Mouse (Mus musculus): Measurements from ENCODE around the gene Emc7.
"Not testable (repeated sequence)": the region's sequence is repeated elsewhere in the genome, so short reads cannot be mapped to it uniquely, and the experiment has no call there.

Emc7 gene

DNA sequence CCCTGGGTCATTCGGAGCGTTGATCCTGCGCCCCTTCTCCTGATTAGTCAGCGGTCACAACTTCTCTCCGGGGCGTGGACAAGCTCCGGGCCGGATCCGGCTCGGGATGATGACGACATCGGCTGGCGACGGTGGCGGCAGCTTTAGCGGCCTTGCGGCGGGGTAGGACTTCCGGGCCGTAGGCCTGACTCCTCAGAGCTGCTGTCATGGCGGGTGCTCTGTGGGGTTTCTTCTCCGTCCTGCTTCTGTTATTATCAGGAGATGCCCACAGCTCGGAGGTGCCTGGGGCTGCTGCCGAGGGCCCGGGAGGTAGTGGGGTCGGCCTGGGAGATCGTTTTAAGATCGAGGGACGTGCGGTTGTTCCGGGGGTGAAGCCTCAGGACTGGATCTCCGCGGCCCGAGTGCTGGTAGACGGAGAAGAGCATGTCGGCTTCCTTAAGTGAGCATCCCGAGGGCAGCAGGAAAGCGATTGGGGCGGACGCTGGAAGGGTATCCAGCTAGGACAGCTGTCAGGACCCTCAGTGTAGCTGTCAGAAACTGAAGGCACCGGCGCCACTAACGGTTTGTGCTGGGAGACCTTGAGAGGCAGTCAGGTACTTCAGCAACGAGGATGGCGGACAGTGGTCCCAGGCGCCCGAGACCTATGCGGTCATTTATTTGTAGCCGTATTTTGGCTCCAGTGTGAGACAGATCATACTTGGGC lies at the start of gene Emc7:
Gene Emc7 (plus strand): TSS at position 136 of the 703 bp plus-strand sequence.
- peak; percentile 99 for DNase-seq

DNA sequence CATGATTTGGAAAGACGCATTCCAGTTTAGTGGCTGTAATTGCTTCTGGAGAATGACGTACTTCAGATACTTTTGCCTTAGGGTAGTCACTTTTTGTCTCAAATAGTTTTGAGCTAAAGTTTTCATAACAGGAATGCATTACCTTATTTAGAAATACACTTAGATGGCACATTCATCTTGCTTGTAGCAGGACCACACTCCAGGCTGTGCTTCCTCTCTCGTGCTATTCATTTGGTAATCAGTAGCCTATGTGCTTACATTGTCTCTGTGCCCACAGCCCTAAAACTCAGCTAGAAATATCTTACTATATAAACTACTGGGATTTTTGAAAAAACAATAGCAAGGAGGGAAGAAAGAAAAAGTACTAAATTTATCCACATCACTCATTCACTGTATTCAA lies 47.8 kb upstream of the Emc7 start:
- no peak for DNase-seq

DNA sequence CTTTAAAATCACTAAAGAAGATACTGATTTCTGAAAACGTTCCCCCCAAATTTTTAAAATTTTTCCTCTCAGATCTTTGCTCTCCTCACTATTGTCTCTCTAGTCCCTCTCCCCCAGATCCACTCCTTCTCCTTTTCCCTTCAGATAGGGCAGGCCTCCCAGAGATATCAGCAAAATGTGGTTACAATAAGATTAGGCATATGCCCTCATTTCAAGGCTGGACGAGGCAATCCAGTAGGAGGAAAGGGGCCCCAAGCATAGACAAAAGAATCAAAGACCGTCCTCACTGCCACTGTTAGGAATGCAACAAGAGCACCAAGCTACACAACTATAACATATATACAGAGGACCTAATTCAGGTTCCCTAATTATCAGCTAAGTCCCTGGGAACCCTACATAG lies 29.5 kb upstream of the Emc7 start:
- DNase-seq = no peak

DNA sequence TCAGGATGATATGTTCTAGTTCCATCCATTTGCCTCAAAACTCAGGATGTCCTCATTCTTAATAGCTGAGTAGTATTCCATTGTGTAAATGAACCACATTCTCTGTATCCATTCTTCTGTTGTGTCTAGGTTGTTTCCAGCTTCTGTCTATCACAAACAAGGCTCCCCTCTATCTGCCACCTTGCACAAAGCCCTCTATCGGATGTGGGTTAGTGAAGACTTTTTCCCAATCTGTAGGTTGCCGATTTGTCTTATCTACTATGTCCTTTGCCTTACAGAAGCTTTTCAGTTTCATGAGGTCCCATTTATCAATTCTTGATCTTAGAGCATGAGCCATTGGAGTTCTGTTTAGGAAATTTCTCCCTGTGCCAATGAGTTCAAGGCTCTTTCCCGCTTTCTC lies 26.3 kb upstream of the Emc7 start:
- DNase-seq = not testable (repeated sequence)

DNA sequence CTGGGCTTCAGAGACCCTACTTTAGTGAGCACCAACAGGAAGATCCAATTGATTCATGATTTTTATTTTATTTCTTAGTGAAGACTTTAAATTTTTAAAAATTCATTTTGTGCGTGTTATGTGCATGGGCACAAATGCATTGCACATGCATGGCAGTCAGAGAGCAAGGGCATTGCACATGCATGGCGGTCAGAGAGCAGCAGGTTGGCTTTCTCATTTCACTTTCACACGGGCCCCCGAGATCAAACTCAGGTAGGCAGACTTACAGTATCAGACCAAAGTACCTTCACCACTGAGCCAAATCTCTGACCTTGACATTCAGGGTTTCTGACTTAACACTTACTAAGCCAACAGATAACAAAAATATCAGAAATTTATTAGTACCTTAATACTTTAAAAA lies 25.1 kb upstream of the Emc7 start:
- DNase-seq = no peak

DNA sequence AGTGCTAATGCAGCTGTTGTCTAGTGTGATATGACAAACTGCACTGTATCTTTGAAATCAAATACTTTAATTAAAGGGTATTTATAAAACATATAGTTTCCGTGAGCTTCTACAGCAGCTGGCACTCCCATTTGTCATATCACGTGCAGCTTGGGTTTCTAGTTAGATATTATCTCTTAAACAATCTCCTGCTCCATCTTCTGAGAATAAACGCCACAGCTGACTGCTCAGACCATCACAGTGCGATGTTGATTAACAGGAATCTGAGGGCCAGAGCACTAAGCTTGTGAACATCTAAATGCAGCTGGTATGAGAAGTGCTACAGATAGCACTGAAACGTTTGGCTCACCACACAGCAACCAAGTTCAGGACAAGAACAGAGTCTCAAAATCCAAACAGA lies 24.4 kb upstream of the Emc7 start:
- no peak for DNase-seq

DNA sequence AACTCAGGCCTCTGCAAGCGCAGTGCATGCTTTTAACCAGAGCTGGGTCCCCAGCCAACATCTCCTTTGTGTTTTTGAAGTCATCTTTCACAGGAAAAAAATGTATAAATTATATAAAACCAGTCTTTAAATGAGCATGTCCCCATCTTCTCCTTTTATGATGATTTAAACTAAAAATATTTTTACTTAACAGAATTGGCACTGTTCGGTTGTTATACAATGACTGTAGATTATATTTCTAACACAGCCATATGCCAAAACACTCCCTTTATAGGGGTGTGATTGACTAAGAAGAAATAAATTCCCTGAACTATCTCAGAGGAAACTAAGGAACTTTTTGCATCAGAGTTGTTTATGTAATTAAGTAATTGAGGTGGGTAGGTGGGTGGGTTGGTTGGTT lies 22.3 kb upstream of the Emc7 start:
- DNase-seq = no peak

DNA sequence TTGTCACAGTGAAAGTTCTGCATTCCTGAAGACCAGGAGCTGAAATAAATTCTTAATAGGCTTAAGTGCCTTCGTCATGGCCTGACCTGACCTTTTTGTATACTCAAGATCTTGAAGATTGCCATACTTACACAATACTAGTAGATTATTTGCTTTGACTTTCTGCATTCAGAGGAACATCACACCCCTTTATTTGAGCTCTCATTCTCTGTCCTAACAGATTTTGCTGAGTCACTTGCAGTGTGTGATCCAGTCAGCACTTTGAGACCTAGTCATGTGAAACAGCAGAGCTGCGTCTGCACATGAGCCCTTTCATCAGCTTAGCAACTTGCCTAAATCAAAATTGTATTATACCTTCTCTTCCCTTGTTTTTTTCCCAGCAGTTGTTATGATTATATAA lies 21.4 kb upstream of the Emc7 start:
- DNase-seq = no peak

DNA sequence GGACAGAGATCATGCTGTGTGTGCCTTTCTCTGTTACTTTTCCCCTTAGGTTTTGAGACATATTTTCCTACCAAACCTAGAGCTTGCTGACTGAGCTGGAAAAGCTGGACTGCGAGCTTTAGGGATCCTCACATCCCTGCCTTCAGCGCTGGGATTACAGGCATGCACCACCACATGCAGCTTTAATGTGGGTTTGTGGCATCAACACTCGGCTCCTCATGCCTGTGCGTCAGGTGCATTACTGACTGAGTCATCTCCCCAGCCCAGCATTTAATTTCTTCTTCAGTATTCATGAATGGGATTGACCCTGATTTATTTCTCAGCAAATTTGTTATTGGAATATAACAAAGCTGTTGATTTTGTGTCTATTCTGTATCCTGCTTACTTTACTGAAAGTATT lies 18.5 kb upstream of the Emc7 start:
- DNase-seq = no peak

DNA sequence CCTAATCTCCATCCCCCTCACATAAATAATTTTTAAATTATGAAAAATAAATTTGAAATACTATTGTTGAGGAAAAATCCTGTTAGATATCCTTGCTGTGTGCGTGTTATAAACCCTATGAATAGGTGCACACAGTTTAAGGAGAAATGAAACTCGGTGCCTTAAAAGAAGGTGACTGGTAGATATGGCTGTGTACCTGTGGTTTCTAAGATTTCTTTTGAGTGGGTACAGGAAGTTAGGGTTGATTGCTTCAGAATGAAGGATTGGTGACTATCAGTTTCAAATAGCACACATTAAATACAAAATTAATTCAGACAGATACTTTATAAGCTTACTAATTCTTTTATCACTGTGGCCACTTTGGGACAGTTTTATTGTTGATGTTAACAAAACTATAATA lies 17.2 kb upstream of the Emc7 start:
- DNase-seq = no peak

DNA sequence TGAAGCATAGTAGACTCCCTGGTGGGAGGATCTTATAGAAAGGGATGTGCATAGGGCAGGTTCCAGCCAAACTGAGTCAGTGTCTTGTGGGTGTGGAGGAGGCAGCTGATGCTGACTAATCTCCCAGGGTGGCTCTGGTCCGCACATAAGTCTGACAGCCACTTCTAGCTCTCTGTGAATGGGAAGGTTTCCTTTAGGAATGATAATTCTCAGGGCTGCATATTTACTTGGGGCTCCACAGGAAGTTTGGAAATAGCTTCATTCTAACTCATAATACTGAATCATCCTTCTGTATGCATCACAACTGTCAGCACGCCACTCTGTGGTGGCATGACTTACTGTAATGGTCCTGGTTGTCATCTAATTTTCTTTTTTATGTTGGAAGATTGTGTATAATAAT lies 11.3 kb upstream of the Emc7 start:
- DNase-seq = no peak

DNA sequence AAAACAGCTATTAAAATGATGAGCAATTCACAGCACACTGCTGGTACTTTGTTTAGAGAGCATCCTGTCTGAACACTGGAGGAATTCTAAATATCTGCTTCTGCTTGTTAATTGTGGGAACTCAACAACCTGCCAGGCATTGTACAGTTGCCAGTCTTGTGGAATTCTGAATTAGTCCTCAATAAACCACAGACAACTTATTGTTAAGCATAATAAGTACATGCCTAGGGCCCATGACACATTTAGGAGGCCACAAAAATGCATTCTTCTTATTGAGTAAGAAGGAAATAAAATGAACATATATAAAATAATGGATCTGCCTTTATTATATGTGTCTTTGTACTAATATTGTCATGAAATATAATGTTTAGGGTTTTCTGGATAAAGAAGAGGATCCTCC lies 9.3 kb upstream of the Emc7 start:
- DNase-seq = no peak

DNA sequence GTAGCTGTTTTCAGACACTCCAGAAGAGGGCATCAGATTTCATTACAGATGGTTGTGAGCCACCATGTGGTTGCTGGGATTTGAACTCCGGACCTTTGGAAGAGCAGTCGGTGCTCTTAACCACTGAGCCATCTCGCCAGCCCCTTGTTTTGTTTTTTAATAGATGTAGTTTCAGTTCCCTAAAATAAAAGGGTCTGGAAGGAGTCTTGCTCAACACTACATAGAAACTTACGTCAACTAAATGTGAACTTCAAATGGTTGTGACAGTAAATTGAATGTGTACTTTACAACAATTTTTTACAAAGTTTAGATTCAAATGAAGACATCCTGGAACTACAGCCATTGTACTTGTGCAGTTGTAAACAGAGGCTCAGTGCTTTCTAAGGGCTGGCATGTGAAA lies 6.8 kb upstream of the Emc7 start:
- not testable (repeated sequence) for DNase-seq

DNA sequence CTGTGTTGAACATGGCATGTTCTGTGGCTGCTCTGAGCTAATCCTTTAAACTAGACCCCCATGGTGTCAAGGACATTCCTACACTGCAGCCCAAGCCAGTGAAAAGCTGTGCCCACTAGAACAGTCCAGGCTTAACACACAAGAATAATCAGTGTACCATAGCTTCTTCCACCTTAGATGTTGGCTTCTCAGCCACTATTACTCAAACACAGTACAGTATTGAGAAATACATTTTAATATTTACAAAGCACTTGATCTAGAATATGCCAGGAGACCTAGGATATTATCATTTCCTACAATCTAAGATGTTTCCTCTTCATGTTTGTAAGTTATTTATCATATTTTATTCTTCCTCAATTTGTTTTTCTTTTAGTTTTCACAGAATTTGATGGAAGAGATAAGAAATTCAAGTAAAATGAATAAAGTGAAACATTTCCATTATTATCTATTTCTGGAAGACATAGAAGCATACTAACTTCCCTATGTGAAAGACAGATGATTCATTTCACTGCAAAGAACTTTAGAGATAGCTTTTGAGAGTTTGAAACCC lies 6.2 kb upstream of the Emc7 start:
- DNase-seq = no peak

DNA sequence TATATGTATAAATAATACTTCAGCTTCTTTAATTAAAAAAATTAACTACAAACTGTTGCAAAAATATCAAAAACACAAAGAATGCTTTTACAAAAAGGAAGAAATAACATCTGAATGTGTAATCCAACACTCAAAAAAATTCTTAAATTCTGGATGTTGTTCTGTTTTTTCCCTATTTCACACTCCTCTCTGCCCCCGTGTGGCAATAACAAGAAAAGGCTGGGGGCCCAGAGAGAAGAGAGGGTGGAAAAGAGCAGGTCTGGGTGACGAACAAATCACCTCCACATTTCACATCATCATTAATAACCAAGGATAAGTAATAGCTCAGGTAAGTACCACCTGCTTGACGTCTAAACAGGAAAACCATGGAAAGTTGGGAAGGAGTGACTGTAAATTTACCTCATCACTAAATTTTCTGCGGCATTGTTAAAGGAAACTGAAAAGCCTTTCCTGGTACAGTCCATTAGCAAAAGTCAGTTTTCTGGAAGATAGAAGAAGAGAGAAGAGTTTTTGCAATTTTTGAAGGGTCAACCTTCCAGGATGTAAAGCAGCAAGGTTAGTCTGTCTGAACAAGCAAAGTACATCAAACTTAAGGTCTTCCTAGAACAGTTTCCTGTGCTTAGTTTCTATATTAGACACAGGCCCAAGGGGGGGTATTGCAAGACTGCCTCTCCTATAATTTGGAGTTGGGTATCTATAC lies 5.0 kb upstream of the Emc7 start:
- no peak for DNase-seq

DNA sequence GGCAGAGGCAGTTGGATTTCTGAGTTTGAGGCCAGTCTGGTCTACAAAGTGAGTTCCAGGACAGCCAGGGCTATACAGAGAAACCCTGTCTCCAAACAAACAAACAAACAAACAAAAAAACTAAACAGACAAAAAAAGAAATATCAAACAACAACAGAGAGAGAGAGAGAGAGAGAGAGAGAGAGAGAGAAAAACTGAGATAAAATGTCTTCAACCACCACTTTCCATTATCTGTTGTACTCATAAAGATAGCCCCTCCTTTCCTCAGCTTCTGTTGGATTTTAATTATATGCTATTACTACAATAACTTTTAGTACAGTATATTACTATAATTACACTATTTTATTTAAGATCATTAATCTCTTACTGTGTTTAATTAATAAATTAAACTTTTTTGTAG lies 2.3 kb upstream of the Emc7 start:
- not testable (repeated sequence) for DNase-seq

DNA sequence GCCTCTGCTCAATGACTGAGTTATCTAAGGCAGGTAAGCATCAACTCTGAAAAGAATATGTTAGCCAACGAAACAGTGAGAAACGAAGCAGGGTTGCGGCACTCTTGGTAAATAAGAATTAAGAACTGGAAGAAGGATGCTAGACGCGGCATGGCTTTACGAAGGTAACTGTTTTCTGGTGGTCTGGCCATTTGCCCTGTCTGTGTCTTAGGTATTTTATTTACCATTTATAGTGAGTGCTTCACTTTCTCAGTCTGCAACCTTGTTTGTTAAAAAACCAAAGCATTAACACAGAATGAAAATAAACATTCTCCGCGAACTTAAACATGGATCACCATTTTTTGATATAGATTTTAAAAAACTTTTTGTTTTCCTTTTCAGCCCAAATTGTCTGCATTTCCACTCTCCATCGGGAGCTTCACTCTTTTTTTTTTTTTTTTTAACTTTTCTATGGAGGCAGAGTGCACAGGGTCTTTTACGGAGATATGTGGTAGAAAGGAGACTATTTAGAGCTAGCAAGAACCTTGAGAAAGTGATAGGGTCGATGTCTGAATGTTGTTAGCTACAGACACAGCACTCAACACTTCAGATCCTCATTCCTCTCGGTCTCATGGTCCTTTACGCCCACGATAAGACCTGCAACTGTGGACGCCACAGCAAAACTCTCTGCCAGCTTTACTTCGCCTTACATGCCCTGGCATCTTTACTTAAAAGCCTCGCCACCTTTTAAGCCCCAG lies 504 bp upstream of the Emc7 start:
- no peak for DNase-seq

DNA sequence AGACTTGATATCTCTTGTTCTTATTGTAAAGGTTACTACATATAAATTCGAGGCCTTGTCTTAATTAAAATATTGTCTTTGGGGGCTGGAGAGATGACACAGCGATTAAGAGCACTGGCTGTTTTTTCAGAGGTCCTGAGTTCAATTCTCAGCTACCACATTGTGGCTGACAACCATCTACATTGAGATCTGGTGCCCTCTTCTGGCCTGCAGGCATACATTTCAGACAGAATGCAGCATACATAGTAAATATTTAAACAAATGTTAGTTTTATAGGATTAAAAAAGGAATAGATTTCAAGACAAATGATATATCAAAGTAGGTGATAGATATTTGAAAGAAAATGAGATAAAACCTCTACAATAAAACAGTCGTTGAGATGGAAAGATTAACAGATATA lies 5.8 kb downstream of the Emc7 start:
- no peak for DNase-seq

DNA sequence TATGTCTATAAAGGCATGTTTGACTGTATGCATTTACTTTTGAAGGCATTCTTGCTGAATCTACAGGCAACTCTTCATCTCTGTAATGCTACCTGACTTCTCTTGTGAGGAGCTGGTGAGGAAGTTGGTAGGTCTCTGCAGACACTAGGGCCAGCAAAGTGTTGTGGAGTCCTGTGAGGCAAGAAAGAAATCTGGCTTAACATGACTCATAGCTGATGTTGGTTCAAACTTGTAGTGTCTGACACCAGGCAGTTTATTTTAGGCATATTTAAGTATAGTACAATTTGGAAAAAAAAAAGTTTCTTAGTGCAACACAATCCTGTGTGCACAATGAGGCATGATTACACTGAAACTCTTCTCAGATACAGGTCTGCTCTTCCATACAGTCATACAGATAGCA lies 14.7 kb downstream of the Emc7 start:
- no peak for DNase-seq

DNA sequence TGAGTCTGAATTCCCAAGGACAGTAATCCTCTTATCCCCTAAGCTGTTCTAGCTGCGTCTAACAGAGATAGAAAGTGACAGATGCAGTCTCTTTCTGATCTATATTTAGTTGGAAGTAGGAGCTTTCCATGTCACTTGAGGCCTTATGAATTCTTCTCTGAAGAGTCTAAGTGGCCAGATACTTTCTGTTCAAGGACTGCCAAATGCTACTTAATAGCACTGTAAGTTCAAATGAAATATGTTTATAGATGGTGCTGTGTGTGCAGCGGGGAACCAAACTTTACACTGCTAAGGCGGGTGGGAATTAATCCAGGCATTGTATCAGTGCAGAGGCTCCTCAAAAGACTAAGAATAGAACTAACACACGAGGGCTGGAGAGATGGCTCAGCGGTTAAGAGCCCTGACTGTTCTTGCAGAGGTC lies 16.2 kb downstream of the Emc7 start:
- DNase-seq = no peak

DNA sequence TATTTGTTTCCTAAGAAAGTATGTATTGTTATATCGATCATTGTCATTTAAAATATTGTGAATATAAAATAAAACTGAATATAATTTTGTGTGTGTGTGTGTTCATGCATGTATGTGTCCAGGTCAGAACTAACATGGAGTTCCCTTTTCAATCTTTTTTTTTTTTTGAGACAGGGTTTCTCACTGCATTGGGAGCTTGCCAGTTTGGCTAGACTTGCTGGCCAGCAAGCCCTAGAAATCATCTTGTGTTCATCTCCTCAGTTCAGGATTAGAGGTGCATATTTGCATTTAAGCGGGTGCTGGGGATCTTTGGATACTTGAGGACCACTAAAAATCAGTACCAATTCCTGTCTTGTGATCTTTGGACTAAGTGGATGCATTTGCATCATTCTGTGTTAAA lies 17.3 kb downstream of the Emc7 start:
- DNase-seq = no peak

DNA sequence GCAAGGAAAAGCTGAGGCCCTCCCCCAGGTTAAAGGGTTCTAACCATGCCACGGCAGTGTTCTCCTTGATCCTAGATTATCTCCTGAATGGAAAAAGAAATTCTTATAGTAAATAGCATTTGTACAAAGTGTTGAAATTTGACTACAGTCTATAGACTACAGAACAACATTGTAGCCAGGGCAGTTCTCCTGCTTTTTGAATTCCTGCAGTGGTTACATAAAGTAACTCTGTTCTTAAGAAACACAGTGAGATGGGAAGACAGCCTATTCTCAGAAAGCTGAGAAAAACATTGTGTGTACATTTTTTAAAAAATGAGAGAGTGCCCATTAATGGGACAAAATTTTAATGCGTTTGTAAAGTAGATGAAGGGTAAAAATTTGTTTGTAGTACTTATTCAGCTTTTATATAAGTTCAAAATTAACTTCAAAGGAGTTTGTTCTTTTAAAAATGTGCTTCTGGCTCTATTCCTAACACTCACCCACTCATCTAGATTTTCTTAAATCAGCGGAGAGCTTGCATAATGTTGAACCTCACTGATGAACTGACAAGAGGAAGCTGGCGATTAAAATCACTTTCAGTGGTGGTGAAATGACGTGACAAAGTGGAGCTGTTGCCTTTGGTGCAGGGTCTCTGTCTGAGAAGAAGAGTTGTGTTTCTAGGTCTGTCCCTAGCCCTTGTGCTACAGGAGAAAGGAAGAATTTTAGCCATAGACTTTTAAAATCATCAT lies 20.4 kb downstream of the Emc7 start:
- no peak for DNase-seq

DNA sequence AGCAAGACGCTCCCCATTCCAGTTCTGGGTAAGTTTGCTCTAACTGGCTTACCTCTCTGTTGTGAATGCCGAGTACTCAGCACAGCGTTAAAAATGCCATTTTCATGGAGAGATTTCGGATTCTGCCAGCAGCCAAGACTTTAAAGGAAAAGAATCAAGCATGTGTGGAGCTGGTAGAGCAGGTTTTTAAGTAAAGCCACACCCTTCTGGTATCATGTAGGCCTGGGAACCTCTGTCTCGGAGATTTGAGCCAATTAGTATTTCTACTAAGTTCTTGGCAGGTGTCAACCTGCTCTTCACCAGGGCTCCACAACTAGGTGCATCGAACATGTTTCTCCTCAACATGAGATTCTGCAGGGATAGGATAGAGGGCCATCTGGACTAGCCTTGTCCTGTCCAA lies 21.8 kb downstream of the Emc7 start:
- DNase-seq = no peak
